Mouse (Mus musculus) embryonic fibroblast, embryonic 13.5 days (primary cell): Measurements from ENCODE around the gene Crk.

Source experiments
- CTCF ChIP-seq: IDR thresholded peaks from 2 replicates; pipeline ENCODE4 v1.5.1; 2011; ENCODE audit warnings: mild to moderate bottlenecking, control low read depth, low read length, moderate library complexity, borderline replicate concordance; ENCODE audit not compliant: insufficient read depth
- POLR2A ChIP-seq: IDR thresholded peaks from 2 replicates; pipeline ENCODE4 v1.6.1; 2011; ENCODE audit warnings: low read depth, mild to moderate bottlenecking, control low read depth, low read length, moderate library complexity

DNA sequence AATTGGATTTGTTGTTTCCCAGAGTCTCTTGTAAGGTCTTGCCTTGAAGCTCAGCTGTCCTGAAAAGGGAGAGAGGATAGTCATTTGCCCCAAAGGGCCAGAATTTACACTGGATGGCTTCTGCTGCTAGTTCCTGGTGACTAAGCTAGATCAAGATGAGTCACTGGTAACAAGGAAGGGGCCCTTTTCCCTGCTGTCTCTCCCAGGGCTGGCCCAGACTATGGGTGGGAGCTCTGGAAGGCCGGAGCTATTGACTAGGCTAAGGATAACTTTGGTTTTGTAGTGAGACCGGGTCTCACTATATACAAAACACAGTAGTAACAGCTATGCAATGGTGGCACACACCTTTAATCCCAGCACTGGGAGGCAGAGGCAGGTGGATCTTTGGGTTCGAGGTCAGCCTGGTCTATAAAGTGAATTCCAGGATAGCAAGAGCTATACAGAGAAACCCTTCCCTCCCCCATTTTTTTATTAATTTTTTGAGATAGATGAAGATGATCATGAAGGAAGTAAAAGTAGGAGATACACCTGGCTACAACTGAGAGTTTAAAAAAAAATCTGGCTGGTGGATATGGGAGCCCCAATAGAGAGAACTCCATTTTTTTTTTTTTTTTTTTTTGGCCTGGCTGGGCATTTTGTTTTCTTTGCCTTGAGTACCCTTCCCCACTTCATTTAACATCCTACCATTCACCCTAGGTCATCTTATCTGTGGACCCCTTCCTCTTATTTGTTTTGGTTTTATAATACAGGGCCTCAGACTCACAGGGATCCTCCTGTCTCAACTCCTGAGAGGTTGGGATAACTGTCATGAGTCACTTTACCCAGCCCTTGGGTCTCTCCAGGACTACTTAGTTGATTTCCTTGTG, 945 bp upstream of the Crk start:
- TF ChIP-seq POLR2A (no peak), CTCF (no peak)
